Mouse (Mus musculus): ENCODE measurements around the gene Kcnc2.

Kcnc2 gene

GRCm38 (mm10) chr10:112397194-112397593 is 126.3 kb downstream of the Kcnc2 start:
- DNase-seq, result no peak

- DNase-seq, result no peak
These were observed 129.9 kb downstream of the Kcnc2 start for GRCm38 (mm10) chr10:112400591-112401404.

DNA sequence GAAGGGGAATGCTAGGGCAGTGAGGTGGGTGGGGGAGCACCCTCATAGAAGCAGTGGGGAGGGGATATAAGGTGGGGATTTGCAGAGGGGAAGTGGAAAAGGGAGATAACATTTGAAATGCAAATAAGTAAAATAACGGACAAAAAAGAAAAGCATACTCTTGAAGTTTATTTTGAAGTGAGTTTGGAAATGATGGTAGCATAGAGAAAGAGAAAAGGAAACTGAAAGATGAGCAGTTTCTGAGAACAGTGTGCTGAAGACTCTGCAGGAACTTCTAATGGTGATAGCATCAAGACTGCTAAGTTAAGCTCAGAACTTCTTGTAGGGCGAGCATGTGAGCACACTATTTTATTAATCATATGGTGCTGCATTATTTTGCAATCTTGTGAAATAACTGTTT is 138.6 kb downstream of the Kcnc2 start:
- no peak for DNase-seq

DNA sequence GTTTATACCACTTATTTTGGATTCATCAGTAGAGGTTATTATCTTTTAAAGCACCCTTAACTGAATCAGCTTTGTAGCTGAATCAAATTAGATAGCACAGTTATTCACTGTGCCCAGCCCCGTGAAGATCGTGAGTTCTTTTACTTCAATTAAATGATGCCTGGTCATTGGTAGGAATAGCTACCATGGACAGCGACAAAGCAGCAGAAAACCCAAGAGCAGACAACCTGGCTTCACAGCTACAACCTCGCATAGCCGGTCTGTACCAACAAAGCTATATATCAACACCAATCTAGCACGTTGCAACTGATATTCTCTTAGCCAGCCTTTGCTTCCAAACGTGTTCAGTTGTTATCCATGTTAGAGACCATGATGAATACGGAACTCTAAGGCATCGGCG is 152.4 kb downstream of the Kcnc2 start:
- DNase-seq, result no peak

DNA sequence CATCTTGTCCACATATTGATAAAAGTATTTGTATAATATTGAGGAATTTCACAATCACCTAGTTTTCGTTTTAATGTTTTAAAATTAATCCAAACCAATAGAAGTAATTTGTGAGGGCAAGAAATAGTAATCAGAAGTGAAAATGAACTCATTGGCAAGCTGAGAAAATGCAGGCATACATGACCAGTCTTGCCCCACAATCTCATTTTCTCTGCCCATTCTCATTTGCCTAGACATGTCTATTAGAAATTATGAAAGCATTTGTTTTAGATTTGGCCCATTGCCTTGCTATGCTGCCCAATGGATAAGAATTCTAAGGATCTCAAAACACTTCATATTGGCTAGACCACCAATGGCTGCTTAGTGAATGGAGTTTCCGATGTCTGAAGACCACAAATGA is 166.0 kb downstream of the Kcnc2 start:
- no peak for DNase-seq

- no peak for DNase-seq
These were observed 173.7 kb downstream of the Kcnc2 start for GRCm38 (mm10) chr10:112444640-112445039.

- no peak for DNase-seq
These were observed 180.0 kb downstream of the Kcnc2 start for GRCm38 (mm10) chr10:112450910-112451309.

GRCm38 (mm10) chr10:112468689-112469384 is 197.9 kb downstream of the Kcnc2 start:
- DNase-seq, result no peak

- no peak for DNase-seq
These were observed 203.3 kb downstream of the Kcnc2 start for GRCm38 (mm10) chr10:112474122-112474810.

GRCm38 (mm10) chr10:112481461-112481860 is 210.5 kb downstream of the Kcnc2 start:
- no peak for DNase-seq

- DNase-seq, result no peak
These were observed 211.1 kb downstream of the Kcnc2 start for GRCm38 (mm10) chr10:112481921-112482607.

- no peak for DNase-seq
These were observed 213.6 kb downstream of the Kcnc2 start for GRCm38 (mm10) chr10:112484387-112485105.

GRCm38 (mm10) chr10:112485819-112486218 is 214.9 kb downstream of the Kcnc2 start:
- DNase-seq, result no peak

DNA sequence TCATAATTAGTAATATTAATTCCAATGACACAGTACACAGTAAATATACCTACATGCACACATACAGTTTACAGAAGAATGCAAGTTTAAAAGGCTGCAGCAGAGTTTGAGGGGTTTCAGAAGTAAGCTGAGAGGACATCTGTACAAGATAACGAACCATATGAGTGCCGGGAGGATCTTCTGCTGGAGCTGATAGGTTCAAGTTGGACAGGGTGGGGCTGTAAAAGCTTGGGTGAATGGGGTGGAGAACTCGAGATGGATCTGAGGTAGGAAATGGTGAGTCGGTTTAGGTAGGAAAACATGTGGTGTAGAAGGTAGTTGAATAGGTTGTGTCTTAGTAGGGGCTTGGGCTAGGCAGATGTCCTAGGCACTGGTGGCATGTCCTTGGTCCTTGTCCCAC is 217.8 kb downstream of the Kcnc2 start:
- DNase-seq, result no peak
